Mouse (Mus musculus) ES-E14 (cell line): ENCODE data around the gene CN725425.

Source experiments
- CHD2 ChIP-seq: IDR thresholded peaks from 2 replicates; pipeline ENCODE4 v1.6.1; 2014; ENCODE audit warnings: mild to moderate bottlenecking, low read depth, low read length, inconsistent platforms
- HCFC1 ChIP-seq: IDR thresholded peaks from 2 replicates; pipeline ENCODE4 v1.6.1; 2012; ENCODE audit warnings: low read length, inconsistent platforms, borderline replicate concordance; ENCODE audit not compliant: insufficient read depth
- ZC3H11A ChIP-seq: IDR thresholded peaks from 2 replicates; pipeline ENCODE4 v1.6.1; 2012; ENCODE audit warnings: low read depth, mild to moderate bottlenecking, inconsistent platforms, low read length, borderline replicate concordance
- ZNF384 ChIP-seq: IDR thresholded peaks from 2 replicates; pipeline ENCODE4 v1.6.1; 2012; ENCODE audit warnings: low read depth, low read length, inconsistent platforms

- TF ChIP-seq CHD2 (no peak), ZC3H11A (no peak), HCFC1 (no peak), ZNF384 (no peak)
Observed at GRCm38 (mm10) chr15:91199256-91199905, at the start of gene CN725425.
